Mouse (Mus musculus): Measurements from ENCODE around the gene Fmnl3. TPM values are rescaled to one million over a fixed set of nuclear protein-coding genes. Genes with fewer than 3 reads are reported as not detected.
A peak's percentile ranks its signal among the peaks of the same experiment; 100 is the strongest.

Fmnl3 gene
- total RNA-seq, 2 experiments from 2014 or later = 15.5 to 17.2 TPM

DNA sequence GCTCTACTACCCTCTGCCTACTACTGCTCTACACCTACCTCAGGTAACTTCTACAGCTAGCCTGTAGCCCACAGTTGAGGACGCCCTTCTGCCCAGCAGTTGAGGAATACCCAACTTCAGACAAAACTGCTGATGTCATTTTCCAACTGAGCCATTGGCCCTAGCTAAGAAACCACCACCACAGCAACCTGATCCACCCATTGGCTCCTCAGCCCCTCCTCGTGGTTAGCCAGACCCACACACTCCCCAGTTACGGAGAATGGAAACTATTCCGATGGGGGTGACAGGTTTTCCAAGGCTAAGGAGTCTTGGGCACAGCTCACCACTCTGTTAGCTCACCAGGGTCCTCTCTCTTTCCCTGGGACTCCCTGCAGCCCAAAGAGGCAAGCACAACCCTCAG, 25.3 kb downstream of the Fmnl3 start:
- no peak for DNase-seq (ENCODE audit: low spot score in 2 of 2)

DNA sequence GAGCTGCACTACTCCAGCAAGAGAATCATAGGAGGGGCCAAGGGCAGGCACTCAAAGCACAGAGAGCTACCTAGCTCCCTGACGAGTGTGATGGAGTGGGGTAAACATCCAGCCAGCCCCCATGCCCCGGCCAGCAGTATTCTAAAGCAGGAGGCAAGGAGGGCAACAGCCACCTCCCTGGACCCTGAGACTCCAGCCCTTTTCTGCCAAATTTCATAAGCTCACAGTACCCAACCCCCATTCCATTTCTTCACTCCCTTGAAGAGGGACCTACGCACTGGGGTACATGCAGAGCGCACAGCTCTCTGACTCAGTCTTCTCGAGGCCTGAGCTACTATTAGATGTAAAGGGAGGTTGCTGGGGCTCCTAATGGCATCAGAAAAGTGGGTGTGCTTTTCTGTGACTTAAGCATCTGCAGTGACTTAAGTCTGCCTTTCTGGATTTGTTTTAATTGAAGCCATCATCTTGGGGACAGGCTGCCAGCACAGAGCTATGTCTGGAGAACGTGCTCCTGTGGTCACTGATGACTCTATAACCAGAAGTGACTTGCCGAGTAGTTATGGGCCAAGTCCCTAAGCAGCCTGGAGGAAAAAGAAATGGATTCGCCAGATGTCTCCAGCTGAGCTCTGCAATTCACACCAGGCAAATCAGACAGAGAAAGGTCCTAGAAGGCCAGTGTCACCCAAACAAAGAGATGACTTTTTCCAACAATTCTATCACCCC, 26.0 kb downstream of the Fmnl3 start:
- no peak for DNase-seq (ENCODE audit: low spot score in 2 of 2)

DNA sequence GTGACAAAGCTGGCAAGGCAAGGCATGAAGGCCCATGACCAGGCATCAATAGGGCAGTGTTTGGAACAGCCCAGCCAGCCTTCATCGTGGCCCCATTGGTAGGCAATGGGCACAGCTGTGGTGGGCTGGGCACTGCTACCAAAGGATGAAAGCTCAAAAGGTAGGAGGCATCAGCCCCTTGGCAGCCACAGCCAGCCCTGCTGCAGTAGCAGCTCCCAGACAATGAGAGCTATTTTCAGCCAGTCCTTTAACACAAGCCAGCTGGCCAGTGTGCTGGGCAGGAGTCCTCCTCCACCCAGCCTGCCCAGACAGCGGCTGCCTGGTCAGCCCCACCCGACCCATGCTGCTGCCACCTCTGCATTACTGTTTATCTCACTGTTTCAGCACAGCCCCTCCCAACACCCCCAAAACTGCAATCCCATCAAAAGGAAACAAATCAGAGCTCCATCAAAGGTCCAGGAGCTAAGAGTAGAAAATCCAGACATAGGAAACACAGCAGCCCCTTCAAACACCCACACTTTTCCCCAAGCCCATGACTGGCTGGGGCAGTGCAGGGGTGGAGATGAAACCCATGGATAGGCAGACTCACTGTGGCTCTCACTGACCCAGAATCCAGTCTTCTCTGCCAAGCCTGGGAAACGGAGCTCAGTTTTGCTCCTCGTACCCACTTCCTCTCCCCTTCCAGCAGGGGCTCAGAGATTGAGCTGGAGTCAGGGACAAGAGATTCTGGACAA, 26.7 kb downstream of the Fmnl3 start:
- DNase-seq (ENCODE audit: low spot score in 2 of 2) = no peak

DNA sequence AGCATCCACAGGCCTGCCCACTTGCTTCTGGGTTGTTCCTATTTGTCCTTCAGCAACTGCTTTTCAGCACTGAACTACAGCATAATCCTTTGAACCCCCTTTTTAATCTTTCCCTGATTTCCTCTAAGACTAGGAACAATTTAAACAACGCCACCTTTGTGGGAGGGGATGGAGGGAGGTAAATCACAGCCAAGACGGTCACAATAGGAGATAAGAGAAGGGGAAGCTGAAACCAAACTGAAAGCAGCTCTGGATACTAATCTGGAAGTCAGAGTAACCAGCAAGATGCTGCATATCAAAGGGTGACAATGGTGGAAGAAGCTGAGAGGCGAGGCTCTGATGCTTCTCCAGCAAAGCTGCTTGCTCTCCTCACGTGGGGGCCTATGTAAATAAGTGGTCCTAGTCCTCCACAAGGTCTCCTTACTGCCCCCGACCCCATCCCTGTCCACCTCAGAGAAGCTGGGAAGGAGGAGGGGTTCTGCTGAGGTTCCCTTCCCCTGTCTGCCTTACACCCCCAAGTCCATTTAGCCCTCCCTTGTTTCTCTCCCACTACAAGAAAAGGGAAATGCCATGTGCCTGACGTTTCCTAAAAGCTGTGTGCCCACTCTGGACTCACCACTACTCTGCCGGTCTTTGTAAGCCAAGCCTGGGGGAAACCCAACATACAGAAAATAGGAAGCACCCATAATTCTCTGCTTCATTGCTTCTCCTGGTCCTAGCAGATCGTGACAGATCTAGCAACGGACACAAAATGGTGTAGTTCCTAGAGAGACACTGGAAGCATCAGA, 27.9 kb downstream of the Fmnl3 start:
- no peak for DNase-seq (ENCODE audit: low spot score in 2 of 2)

DNA sequence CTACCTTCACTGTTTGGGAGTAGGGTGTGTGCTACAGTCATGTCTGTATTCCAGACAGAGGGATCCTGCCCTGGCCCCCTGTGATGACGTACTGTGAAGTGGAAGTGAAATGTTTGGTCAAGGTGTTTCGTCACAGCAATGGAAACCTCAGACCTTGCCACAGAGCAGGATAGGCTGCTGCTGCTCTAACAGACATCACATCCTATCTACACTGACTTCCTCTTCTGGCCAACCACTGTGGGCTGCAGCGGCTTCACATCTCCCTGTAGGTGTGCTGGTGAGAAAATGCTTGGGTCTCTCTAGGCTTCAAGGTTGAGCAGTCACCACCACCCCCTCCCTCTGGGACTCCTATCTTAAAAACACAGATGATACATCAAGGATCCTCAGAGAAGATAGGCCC, 29.2 kb downstream of the Fmnl3 start:
- no peak for DNase-seq (ENCODE audit: low spot score in 2 of 2)

DNA sequence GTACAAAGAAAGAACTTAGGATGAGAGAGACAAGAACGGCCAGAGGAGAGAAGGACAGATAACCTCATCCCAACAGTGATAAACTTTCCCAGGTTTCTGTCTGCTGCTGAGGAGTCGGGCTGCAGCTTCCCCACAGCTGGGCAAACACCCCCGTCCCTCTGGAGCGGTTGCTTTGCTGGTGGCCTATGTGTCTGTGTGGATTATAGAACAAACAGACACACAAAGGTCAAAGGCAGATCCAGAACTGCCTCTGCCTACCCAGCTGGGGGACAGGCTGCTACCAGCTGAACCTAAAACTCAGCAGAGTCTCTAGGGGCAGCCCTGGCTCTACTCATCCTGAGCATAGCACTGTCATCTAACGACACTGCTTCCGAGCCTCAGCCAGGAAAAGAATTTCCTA, 30.6 kb downstream of the Fmnl3 start:
- DNase-seq (ENCODE audit: low spot score in 2 of 2) = no peak

DNA sequence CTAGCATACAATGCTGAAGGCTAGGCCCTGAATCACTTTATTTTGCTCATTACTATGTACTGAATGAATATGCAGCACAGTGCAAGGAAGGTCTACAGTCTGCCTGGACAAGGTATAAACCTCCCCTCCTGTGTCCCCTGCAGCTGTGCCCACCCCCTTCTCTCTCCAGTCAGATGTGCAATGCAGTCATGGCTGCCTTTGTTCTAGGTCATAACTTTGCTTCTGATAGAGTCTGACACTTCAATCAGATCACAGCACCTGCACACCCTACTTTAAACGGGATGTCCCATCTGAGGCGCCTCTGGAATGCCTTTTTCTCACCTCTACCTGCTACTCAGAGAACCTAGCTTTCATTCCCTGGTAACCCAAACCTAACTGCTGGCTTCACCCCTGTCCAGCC, 31.4 kb downstream of the Fmnl3 start:
- DNase-seq (ENCODE audit: low spot score in 2 of 2) = no peak

DNA sequence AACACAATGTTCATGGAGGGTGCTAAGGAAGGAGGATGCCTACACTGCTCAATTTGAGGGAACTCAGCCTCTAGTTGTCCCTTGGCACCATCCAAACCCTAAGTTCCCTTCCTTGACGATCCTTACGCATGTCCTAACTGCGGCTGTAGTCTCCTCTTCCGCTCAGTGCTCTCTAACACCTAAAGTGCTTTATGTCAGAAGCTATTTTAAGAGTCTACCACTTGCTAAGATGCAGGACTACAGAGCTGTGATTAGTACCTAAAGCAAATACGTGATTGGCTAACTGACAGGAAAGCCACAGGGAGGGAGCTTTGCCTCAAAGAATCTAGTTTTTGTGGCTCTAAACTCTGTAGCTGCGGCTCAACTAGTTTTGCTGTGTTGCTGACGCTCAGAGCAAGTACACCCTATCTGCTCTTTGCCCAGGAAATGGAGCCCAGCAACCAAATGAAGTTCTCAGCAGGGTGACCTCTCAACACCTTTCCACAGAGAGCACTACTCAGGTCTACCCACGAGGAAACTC, 34.4 kb downstream of the Fmnl3 start:
- DNase-seq (ENCODE audit: low spot score in 2 of 2) = no peak

GRCm38 (mm10) chr15:99334500-99334899, 35.8 kb downstream of the Fmnl3 start:
- no peak for DNase-seq (ENCODE audit: low spot score in 2 of 2)

GRCm38 (mm10) chr15:99333676-99334065, 36.6 kb downstream of the Fmnl3 start:
- DNase-seq (ENCODE audit: low spot score in 2 of 2) = no peak

- peak in 1 of 2 experiments; percentile 46 for DNase-seq (ENCODE audit: low spot score in 2 of 2)
Measured at GRCm38 (mm10) chr15:99332921-99333675, 37.2 kb downstream of the Fmnl3 start.

GRCm38 (mm10) chr15:99332111-99332510, 38.2 kb downstream of the Fmnl3 start:
- DNase-seq (ENCODE audit: low spot score in 2 of 2) = no peak

DNA sequence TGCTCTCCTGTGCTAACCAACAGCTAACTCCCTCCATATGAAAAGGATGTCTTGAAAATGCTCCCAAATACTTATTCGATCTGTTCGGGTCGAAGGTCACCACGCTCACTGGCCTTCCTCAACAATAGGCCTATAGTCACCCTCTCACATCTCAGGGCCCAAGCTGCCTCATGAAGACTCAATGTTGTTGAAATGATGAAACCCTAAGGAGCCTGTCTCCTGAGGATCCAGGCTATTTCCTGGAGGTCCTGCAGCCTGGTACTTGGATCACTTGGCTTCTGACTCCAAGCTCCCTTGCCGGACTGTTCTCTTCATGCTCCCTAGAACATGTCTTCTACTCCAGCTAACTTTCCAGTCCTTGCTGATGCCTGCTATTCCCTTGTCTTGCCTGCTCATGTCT, 38.9 kb downstream of the Fmnl3 start:
- no peak for DNase-seq (ENCODE audit: low spot score in 2 of 2)

GRCm38 (mm10) chr15:99330324-99330723, 40.0 kb downstream of the Fmnl3 start:
- no peak for DNase-seq (ENCODE audit: low spot score in 2 of 2)

DNA sequence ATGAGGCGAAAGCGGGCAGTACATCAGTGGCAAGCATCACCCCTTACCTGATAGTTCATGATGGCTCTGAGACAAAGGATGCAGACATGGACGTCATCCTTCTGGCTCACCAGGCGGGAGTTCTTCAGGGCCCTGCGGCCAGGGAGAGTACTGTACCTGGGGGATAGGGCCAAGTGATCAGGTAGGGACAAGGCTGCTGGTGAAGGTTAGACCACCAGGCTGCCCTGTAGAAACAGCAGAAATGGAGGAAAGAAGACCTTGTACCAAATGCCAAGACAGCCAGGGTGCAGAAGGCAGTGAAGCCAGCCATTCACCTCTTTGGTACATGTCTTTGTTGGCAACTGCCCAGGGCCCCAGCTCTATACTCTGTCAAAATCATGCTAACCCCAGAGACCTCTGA, 42.3 kb downstream of the Fmnl3 start:
- DNase-seq (ENCODE audit: low spot score in 2 of 2) = no peak

- no peak for DNase-seq (ENCODE audit: low spot score in 2 of 2)
Measured at GRCm38 (mm10) chr15:99326959-99327358, 43.3 kb downstream of the Fmnl3 start.

GRCm38 (mm10) chr15:99326407-99326806, 43.9 kb downstream of the Fmnl3 start:
- DNase-seq (ENCODE audit: low spot score in 2 of 2) = no peak

DNA sequence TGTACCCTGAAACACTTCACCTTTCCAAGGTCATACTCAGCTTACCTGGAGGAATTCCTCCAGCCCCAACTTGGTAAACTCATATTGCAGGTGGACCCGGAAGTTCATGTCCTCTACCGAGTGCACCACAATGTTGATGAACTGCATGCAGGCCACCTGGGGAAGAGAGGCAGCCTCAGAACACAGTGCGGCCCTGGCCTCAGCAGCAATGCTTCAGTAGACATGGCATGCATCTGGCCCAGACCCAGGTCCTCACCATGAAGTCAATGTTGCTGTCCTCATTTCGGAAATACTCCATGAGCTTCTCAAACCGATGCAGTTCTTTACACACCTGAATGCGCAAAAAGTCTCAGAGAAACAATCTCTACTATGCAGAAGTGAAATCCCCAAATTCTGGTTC, 44.7 kb downstream of the Fmnl3 start:
- DNase-seq (ENCODE audit: low spot score in 2 of 2) = no peak

GRCm38 (mm10) chr15:99324151-99324550, 46.1 kb downstream of the Fmnl3 start:
- no peak for DNase-seq (ENCODE audit: low spot score in 2 of 2)

DNA sequence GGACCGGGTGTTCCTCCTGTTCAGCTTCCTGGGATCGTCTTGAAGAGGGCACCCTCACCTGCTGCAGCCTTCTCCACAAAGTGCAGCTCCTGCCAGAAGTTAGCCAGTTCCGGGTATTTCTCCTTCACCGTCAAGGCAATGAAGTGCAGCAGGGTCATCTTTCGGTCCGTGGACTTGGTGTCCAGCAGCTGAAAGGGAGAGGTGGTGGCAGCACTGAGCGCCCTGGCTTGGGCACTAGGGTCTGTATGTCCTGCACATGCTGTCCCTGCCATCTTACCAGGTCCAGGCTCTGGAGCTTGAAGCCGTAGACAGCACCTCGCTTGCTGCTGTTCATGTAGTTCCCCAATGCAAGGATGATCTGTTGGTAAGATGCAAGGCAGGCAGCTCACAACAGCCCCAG, 49.3 kb downstream of the Fmnl3 start:
- DNase-seq (ENCODE audit: low spot score in 2 of 2) = no peak

GRCm38 (mm10) chr15:99320168-99320674, 50.1 kb downstream of the Fmnl3 start:
- no peak for DNase-seq (ENCODE audit: low spot score in 2 of 2)

Data from adrenal gland, adult 18-20 months (tissue).